Mouse (Mus musculus): ENCODE measurements around the gene Fkbp8.
A peak's percentile ranks its signal among the peaks of the same experiment; 100 is the strongest.

Gene Fkbp8

DNA sequence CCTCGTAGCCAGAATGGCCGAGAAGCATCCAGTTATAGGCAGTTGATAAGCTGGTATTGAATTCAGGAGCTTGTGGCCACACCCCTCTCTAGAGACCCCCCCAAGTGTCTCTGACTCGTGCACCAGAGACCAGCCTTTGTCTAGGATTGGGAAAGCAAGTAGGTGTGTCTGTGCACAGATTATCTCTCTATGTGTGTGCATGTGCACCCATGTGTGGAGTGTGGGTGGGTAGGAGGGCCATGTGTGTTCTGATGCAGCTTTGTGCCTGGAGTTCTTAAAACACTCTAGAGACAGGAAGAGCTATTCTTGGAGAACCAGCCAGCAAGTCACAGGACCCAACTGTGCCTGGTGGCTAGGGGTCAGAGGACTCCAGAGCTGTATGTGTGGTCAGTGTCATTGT, 33.0 kb downstream of the Fkbp8 start:
- DNase-seq = peak; percentile 96

DNA sequence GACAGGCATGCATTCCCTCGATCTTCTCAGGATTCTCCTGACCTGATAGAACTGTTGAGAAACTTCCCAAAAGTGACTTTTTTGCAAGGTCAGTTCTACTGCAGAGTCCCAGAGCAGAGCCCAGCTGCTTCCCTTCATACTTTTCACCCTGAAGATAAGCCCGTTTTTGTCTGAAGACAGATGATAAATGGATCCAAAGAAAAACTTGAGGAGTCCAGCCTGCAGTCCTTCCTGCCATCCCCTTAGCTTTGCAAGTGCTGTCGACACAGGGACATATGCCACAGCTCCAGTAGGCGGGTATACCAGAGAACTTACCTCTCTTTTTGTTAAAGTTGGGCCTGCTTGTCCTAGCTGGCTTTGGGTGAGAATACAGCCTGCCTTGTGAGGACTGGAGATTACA, 33.8 kb downstream of the Fkbp8 start:
- DNase-seq = peak; percentile 92

DNA sequence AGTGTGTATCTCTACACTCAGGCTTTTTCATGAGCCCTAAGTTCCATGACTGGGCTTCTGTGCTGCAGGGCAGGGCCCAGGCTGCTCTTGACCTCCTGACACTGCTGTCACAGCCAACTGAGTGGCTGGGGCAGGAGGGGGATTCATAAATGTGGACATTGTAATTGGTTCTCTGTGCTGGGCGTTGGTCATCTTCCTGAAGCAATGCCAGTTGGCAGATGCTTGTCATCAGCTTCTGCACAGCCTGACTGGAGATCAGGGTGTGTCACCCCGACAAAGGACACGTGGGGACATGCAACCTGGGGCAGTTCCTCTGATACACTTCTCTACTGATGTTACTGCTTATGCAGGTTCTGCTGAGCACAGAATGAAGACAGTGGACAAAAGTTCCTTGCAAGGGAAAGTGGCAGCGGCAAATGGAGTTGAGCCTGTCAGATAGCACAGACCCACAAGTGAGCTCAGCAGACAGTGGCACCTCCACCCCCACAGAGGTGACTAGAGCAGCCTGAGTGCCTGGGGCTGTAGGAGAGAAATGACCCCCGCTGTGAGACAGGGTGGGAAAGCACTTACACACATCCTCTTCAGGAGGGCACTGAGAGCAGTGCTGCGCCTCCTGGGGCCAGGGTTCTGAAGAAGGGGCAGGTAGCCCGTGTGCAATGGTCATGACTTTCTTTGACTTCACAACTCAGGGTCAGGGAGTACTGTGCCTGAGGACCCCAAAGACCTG, 34.4 kb downstream of the Fkbp8 start:
- DNase-seq = peak; percentile 99

DNA sequence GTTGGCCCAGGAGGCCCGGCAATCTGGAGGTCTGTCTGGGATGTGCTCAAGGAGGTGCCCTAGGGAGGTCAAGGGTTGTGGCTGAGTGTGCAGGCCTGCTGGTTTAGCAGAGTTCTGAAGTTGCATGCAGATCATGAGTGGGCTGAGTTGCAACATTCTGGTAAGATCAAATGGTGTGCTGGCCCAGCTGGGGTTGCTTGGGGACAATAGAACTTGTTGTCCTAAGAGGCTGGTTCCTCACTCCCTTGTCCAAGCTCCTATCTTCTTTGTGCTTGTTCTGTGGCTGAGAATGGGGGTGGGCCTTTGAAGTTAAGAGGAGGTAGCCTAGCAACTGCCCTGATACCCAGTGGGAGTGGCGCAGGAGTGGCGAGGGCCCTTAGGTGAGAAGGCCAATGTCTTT, 35.3 kb downstream of the Fkbp8 start:
- DNase-seq = peak; percentile 97

- DNase-seq = no peak
Measured at GRCm38 (mm10) chr8:70563763-70564387, 36.4 kb downstream of the Fkbp8 start.

DNA sequence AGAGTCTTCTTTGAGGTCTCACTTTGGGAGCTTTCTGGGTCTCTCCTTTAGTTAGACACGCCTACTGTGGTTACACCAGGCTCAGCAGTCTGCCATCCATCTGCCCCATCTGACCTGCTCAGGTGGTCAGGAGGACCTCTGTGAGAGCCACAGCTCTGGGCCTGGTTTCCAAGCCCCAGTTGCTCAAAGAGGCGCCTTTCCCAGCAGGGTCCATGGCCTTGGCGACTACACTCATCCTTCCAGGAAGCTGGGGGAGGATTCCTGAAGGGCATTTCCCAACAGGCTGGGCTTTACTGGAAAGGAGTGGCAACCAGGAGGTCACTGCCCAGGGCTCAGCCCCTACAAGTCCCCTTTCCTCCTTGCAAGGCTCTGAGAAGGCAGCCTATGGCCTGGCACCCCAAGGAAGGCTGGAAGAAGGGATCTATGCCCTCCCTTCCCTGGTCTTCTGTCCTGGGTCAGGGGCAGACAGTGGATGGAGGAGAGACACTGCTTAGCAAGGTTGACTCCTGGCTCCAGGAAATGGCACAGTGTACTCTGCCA, 37.2 kb downstream of the Fkbp8 start:
- peak; percentile 90 for DNase-seq

DNA sequence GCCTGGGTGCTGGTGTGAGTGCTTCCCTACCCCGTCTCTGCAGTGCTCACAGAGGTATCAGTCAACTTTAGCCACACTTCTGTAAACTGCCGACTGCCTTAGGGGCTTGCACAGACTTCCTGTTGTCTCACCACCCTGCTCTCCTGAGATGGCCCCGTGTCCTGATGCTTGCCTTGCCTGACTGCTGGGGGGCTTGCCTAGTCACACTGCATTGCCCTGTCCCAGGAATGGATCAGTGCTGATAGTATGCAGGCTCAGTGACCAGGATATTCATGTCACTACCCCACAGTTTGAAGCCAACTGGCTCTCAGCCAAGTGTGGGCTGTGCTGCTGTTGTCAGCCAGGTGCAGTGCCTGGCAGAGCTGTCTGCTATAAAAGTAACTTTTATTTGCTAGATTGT, 38.0 kb downstream of the Fkbp8 start:
- no peak for DNase-seq

- DNase-seq = no peak
Measured at GRCm38 (mm10) chr8:70570360-70570759, 42.8 kb downstream of the Fkbp8 start.

DNA sequence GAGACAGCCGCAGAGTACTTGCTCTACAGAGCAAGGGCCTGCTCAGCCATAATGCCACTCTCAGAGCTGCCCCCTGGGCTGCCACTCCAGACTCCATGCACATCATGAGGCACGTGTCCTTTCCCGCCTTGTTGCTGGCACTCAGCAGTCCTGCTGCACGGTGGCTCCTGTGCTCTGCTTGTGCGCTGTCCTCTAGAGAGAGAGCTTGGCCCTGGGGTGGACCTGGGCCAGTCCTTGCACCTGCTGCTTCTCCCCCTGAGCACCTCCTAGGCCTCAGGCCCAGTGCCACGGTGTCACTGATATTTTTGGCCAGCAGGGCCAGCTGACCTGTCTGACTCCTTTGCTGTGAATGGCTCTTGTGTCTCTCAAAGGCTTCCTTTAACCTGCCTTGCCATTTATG, 43.5 kb downstream of the Fkbp8 start:
- DNase-seq = peak; percentile 99

DNA sequence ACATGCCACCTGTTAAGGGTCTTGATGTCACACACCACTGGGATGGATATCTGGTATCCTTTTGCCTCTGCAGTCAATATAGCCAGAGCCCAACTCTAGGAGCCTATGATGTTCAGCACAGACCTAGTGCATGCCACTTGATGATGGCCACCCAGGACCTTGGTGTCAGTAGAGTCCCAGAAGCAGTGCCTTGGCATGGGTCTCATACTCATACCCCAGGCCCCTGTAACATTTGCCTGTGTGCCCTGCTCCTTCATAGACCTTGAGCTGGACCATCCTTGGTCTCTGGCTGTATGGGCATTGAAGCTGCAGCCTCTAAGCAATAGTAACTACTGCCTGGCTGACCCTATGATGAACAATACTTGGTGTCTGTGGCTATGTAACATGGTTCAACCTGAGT, 46.8 kb downstream of the Fkbp8 start:
- DNase-seq = peak; percentile 91

GRCm38 (mm10) chr8:70574915-70575314, 47.4 kb downstream of the Fkbp8 start:
- DNase-seq = peak; percentile 99

DNA sequence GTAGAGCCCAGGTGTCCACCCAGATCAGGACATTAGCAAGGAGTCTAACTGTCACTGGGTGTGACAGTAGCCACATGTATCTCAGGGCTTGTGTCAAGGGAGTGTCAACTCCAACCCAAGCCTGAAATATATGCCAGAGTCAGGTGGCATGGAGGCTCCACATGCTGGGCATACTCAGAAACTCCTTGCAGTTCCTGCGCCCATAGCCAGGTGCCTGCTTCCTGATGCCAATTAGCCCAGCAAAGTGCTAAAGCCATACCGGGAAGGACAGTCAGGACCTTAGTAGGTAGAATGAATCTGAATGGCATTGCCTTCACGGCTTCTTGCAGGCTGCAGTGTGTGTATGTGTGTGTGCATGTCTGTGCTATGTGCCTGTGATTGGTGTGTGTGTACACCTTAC, 49.7 kb downstream of the Fkbp8 start:
- DNase-seq = no peak

GRCm38 (mm10) chr8:70583476-70584387, 56.2 kb downstream of the Fkbp8 start:
- DNase-seq = peak; percentile 97

DNA sequence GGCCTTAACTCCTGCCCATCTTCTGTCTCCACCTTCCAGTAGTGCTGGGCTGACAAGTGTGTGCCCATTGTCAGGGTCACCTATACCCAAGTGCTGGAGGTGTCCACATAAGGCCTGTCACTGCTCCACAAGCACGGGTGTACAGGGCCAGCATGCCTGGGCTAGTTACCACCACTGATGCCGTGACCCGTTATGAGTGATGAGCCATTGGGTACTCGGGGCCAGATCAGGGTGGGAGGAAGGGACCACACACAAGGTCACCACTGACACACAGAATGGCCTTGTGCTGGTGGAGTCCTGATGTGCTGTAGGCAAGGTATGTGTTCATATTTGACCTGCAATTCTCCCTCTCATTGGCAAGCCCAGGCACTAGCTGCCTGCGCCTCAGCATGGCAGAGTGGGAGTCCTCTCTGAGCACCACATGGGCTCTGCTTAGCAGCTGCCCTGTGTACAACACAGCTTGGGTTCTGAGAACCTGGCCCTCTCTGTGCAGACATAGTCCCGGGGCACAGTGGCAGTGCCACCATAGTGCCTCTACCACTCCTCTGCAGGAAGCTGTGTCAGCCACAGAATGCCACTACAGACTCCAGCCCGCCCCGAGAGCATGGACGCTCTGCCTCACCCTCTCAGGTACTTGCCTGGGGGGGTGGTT, 57.2 kb downstream of the Fkbp8 start:
- DNase-seq = peak; percentile 92

Measured in heart, adult 11 months (tissue).